ENCODE assay signal across 25 mouse cellular contexts in the genomic region with DNA sequence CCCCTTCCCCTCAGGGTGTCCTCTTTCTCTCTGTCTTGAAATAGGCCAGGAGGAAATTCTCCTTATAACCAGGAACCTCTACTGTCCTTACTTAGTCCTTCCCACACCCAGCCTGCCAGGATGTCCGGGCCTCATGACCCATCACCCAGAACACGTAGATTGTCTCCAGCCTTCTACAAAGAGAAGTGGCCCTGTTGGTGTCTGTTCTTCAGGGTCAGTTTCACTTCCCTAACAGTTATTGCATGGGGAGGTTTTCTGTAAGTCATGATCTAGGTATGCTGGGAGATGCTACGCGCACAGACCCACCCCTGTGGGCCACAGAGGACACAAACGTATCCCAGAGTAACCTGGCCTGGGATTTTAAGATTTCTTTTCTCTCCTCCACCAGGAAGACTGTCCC. TPM values are rescaled to one million over a fixed set of nuclear protein-coding genes. Genes with fewer than 3 reads are reported as not detected.
DNase-seq lines count a peak whose midpoint lies in the region; ATAC-seq and TF ChIP-seq lines count a peak whose summit lies in the region.
"Had no signal": no experiment of that assay in that cellular context is flagged by ENCODE, and none has a peak within 500 bp of the region (broad histone marks: within the 10 kb centered on the region; RNA-seq: fewer than 3 reads in every experiment).

No protein-coding gene starts in this region.

- 83% methylated on average over 5 of the region's 5 CpGs for WGBS in lung, postnatal 0 days

- H3K9me3 ChIP-seq in lung, postnatal 0 days (ENCODE audit: low read length): no peaks in the 10 kb centered on the region
- H3K9me3 ChIP-seq in CH12.LX (replicated peaks; ENCODE audit: low read length): no peaks in the 10 kb centered on the region
- H3K9me3 ChIP-seq: forebrain, embryonic 10.5 days; heart, embryonic 15.5 days; hindbrain, embryonic 15.5 days; intestine, embryonic 15.5 days; midbrain, embryonic 10.5 days had no signal

- dilution Hi-C loops in CH12.LX (cut with MboI; ENCODE audit: extremely low pct_ligation_motif_present, extremely low pct_unique_long_range_greater_than_20kb, low sequenced_read_pairs): no loop called here

- H3K27ac ChIP-seq in lung, postnatal 0 days (ENCODE audit: low read length): no peak overlapping the region
- H3K27ac ChIP-seq in CH12.LX (ENCODE audit: insufficient read depth, low read depth): peak overlapping the region; percentile 22; the same call in 1 of the 2 replicates
- H3K27ac ChIP-seq: forebrain, embryonic 10.5 days; heart, embryonic 15.5 days; hindbrain, embryonic 15.5 days; intestine, embryonic 15.5 days; liver, embryonic 14.5 days; midbrain, embryonic 10.5 days had no signal

- ATAC-seq in lung, postnatal 0 days: no peak
- peak; percentile 46 to 58 for ATAC-seq in hematopoietic stem cell, adult 5-6 weeks (replicated peaks in 1 of 2; ENCODE audit: insufficient read depth in 1 of 2, low FRiP score in 2 of 2, low TSS enrichment in 1 of 2, low read depth in 1 of 2, poor library complexity in 2 of 2, severe bottlenecking in 2 of 2)
- peak; percentile 98 for ATAC-seq in monocyte, adult 5-6 weeks (replicated peaks; ENCODE audit: insufficient number of reproducible peaks, low FRiP score, low TSS enrichment, poor library complexity, severe bottlenecking)
- ATAC-seq: forebrain, postnatal 0 days; intestine, embryonic 15.5 days; midbrain, embryonic 16.5 days had no signal

- no peaks in the 10 kb centered on the region for H3K36me3 ChIP-seq in lung, postnatal 0 days (ENCODE audit: insufficient read depth, low read length)
- H3K36me3 ChIP-seq in CH12.LX (replicated peaks in 1 of 2; ENCODE audit: control insufficient read depth in 1 of 2, insufficient read depth in 1 of 2, low read length in 1 of 2): peaks cover 6 to 31% of the 10 kb centered on the region in 2 experiments
- H3K36me3 ChIP-seq: forebrain, embryonic 10.5 days; heart, embryonic 15.5 days; hindbrain, embryonic 15.5 days; intestine, embryonic 15.5 days; midbrain, embryonic 10.5 days had no signal

- TF ChIP-seq POLR2A in CH12.LX (IDR thresholded peaks at IDR 0.05; ENCODE audit: low read depth, low read length): peak; percentile 45; the same call in 1 of the 2 replicates

- no peaks in the 10 kb centered on the region for H3K27me3 ChIP-seq in lung, postnatal 0 days (replicated peaks; ENCODE audit: insufficient read depth, low read length)
- no peaks in the 10 kb centered on the region for H3K27me3 ChIP-seq in CH12.LX (replicated peaks)
- H3K27me3 ChIP-seq: heart, embryonic 15.5 days; hindbrain, embryonic 15.5 days; intestine, embryonic 15.5 days had no signal

- no peak; the same call in 1 of the 2 replicates for TF ChIP-seq RAD21 in CH12.LX (IDR thresholded peaks at IDR 0.05; ENCODE audit: low read depth, low read length)

- TF ChIP-seq EP300 in lung, postnatal 0 days (IDR thresholded peaks at IDR 0.05): no peak
- TF ChIP-seq EP300 in CH12.LX (IDR thresholded peaks at IDR 0.05; ENCODE audit: low read length): peak; percentile 88

- DNase-seq in lung, postnatal 25 days (ENCODE audit: low spot score): peak; percentile 44
- DNase-seq in lung, postnatal 0 days (ENCODE audit: low spot score): no peak
- peak; percentile 81 for DNase-seq in CH12.LX (ENCODE audit: extremely low read depth)
- no peak for DNase-seq in right cerebral cortex, adult 2 months (ENCODE audit: low spot score in 2 of 2)
- no peak for DNase-seq in gastrocnemius, postnatal 4 days (ENCODE audit: low spot score in 2 of 2)
- DNase-seq: adrenal gland, postnatal 25 days; cerebellum, adult 11-12 months; cerebellum, postnatal 10 days; forebrain, postnatal 0 days; gastrocnemius, postnatal 36 days; heart, postnatal 36 days; kidney, adult 8-10 months; kidney, postnatal 10 days; layer of hippocampus, postnatal 36 days; lung, postnatal 10 days; right cerebral cortex, postnatal 25 days had no signal

- no peak overlapping the region for H3K9ac ChIP-seq in lung, postnatal 0 days (replicated peaks; ENCODE audit: low read depth)
- no peak overlapping the region for H3K9ac ChIP-seq in CH12.LX (ENCODE audit: insufficient read depth, low read depth)
- H3K9ac ChIP-seq: forebrain, postnatal 0 days; heart, embryonic 15.5 days; hindbrain, embryonic 15.5 days; intestine, embryonic 15.5 days; liver, embryonic 14.5 days had no signal

- H3K79me2 ChIP-seq in CH12.LX (replicated peaks; ENCODE audit: control insufficient read depth, extremely low read depth, insufficient read depth, poor library complexity, severe bottlenecking): no peaks in the 10 kb centered on the region

- in situ Hi-C loops in CH12.LX (cut with MboI; ENCODE audit: low pct_ligation_motif_present, low pct_unique_long_range_greater_than_20kb, low sequenced_read_pairs): no loop called here

- H3K4me2 ChIP-seq in lung, postnatal 0 days (replicated peaks; ENCODE audit: low read depth, low read length): no peak overlapping the region
- H3K4me2 ChIP-seq in CH12.LX (ENCODE audit: insufficient read depth, low read depth, poor library complexity, severe bottlenecking): peak overlapping the region; percentile 72
- H3K4me2 ChIP-seq: heart, embryonic 15.5 days; hindbrain, embryonic 15.5 days; intestine, embryonic 15.5 days had no signal

- no peak overlapping the region for H3K4me3 ChIP-seq in lung, postnatal 0 days (ENCODE audit: low read depth, low read length)
- H3K4me3 ChIP-seq in CH12.LX (replicated peaks in 1 of 3; ENCODE audit: low read depth in 2 of 3, low read length in 2 of 3, poor library complexity in 1 of 3): peak overlapping the region in 1 of 3 experiments; percentile 17
- H3K4me3 ChIP-seq: forebrain, embryonic 10.5 days; heart, embryonic 15.5 days; hindbrain, embryonic 15.5 days; intestine, embryonic 15.5 days; midbrain, embryonic 10.5 days had no signal

- H3K4me1 ChIP-seq in lung, postnatal 0 days (ENCODE audit: insufficient read depth, low read depth, low read length): no peaks in the 10 kb centered on the region
- H3K4me1 ChIP-seq in CH12.LX (ENCODE audit: control insufficient read depth in 1 of 2, insufficient read depth in 2 of 2): peaks cover 5 to 30% of the 10 kb centered on the region in 2 experiments; a peak in 3 of 4 replicates
- H3K4me1 ChIP-seq: forebrain, embryonic 10.5 days; heart, embryonic 15.5 days; hindbrain, embryonic 15.5 days; intestine, embryonic 15.5 days; midbrain, embryonic 10.5 days had no signal

- TF ChIP-seq CTCF in lung, postnatal 0 days (IDR thresholded peaks at IDR 0.05): no peak
- TF ChIP-seq CTCF in CH12.LX (conservative IDR thresholded peaks at IDR 0.05 in 1 of 2, IDR thresholded peaks at IDR 0.05 in 1 of 2; ENCODE audit: low read depth in 2 of 2, low read length in 2 of 2): no peak

TF ChIP-seq in CH12.LX, 34 proteins besides CTCF, POLR2A, EP300 and RAD21:
- TF ChIP-seq TCF12 (IDR thresholded peaks at IDR 0.05; ENCODE audit: low read depth, low read length) (peak; percentile 36; the same call in 1 of the 2 replicates), MAX (IDR thresholded peaks at IDR 0.05; ENCODE audit: low read length) (0 out of 2 replicates have a peak, but pooled peaks have one; percentile 10), USF1 (IDR thresholded peaks at IDR 0.05; ENCODE audit: low read depth, low read length) (no peak), NELFE (IDR thresholded peaks at IDR 0.05; ENCODE audit: low read depth, low read length) (no peak), POLR2AphosphoS2 (IDR thresholded peaks at IDR 0.05; ENCODE audit: low read depth, low read length) (no peak), MYC (IDR thresholded peaks at IDR 0.05; ENCODE audit: low read depth, low read length) (0 out of 2 replicates have a peak, but pooled peaks have one; percentile 52), MEF2A (IDR thresholded peaks at IDR 0.05; ENCODE audit: borderline replicate concordance, low read depth, low read length) (peak; percentile 27; the same call in 1 of the 2 replicates), ETS1 (conservative IDR thresholded peaks at IDR 0.05; ENCODE audit: low read depth, low read length) (0 out of 2 replicates have a peak, but pooled peaks have one; percentile 41), E2F4 (IDR thresholded peaks at IDR 0.05; ENCODE audit: insufficient replicate concordance, low read depth, low read length) (no peak), JUN (IDR thresholded peaks at IDR 0.05; ENCODE audit: insufficient read depth, low read depth, low read length) (no peak), HCFC1 (IDR thresholded peaks at IDR 0.05; ENCODE audit: low read depth, low read length) (no peak), PAX5 (IDR thresholded peaks at IDR 0.05; ENCODE audit: low read length) (no peak), ZKSCAN1 (IDR thresholded peaks at IDR 0.05; ENCODE audit: borderline replicate concordance, low read depth, low read length) (no peak), UBTF (IDR thresholded peaks at IDR 0.05; ENCODE audit: low read depth, low read length) (no peak), ELF1 (IDR thresholded peaks at IDR 0.05; ENCODE audit: low read depth, low read length) (peak; percentile 54; the same call in 1 of the 2 replicates), CHD2 (IDR thresholded peaks at IDR 0.05; ENCODE audit: low read length) (no peak; the same call in 1 of the 2 replicates), USF2 (conservative IDR thresholded peaks at IDR 0.05; ENCODE audit: low read depth, low read length) (0 out of 2 replicates have a peak, but pooled peaks have one; percentile 9), IRF4 (IDR thresholded peaks at IDR 0.05; ENCODE audit: low read depth, low read length) (peak; percentile 97), GABPA (IDR thresholded peaks at IDR 0.05; ENCODE audit: insufficient replicate concordance, low read depth, low read length) (no peak)

RNA-seq across cellular contexts. Expression of gene Lrrc8d, which starts 37.9 kb away (rescaled TPM):
- 20.5 and 23.2 TPM in 2 replicates for polyA plus RNA-seq in lung, postnatal 0 days (2015; fragmentation: Nextera tagmentation; extraction: Ambion mirVana)
- 15.9 and 16.6 TPM in 2 replicates for total RNA-seq in CH12.LX (2012; rRNA removed)
- total RNA-seq in CH12.LX (2014; rRNA removed): 5.2 and 7.0 TPM in 2 replicates
- 26.1 and 29.2 TPM in 2 replicates for polyA plus RNA-seq in CH12.LX (2012; ENCODE audit: insufficient read length, low read depth)
- total RNA-seq in hematopoietic stem cell, adult 5-6 weeks (2017): 23.8 and 25.3 TPM in 2 replicates
- 40.9 to 56.0 TPM (median 41.9 TPM) in 3 replicates for total RNA-seq in monocyte, adult 5-6 weeks (2017)
- total RNA-seq in gastrocnemius, postnatal 4 days (2021): 10 to 100 TPM; 13.8 to 19.2 TPM

Comparison
In these comparisons a context has a peak if more than half of its experiments do, and no peak if none do; other contexts are left out.
1. DNase-seq: peak in lung, postnatal 25 days (single experiment) and CH12.LX (single experiment); none in lung, postnatal 0 days (single experiment), right cerebral cortex, adult 2 months (0 of 2) and gastrocnemius, postnatal 4 days (0 of 2).